Mouse (Mus musculus) liver, embryonic 15.5 days (tissue): Measurements from ENCODE around the gene Nrf1. TPM values are rescaled to one million over a fixed set of nuclear protein-coding genes. Genes with fewer than 3 reads are reported as not detected.

Source experiments
- ATAC-seq: fragments of 200-750 bp; cut with Nextera tagmentation; 2 replicates; pipeline ENCODE4 v1.8.0; 2017; ENCODE audit warnings: moderate number of reproducible peaks, mild to moderate bottlenecking, moderate library complexity; ENCODE audit not compliant: insufficient read depth
- H3K27ac ChIP-seq: fragments of 300-500 bp; sonication (generic); replicated peaks from 2 replicates; pipeline ENCODE4 v1.5.1; 2015; ENCODE audit warnings: mild to moderate bottlenecking, inconsistent platforms
- H3K27me3 ChIP-seq: fragments of 300-500 bp; sonication (generic); 2 replicates; pipeline ENCODE4 v1.6.1; 2015; ENCODE audit warnings: mild to moderate bottlenecking, inconsistent platforms
- H3K36me3 ChIP-seq: fragments of 300-500 bp; sonication (generic); replicated peaks from 2 replicates; pipeline ENCODE4 v1.6.1; 2015; ENCODE audit warnings: moderate library complexity, mild to moderate bottlenecking, inconsistent platforms
- H3K4me1 ChIP-seq: fragments of 300-500 bp; sonication (generic); replicated peaks from 2 replicates; pipeline ENCODE4 v1.6.1; 2015; ENCODE audit warnings: inconsistent platforms
- H3K4me2 ChIP-seq: fragments of 300-500 bp; sonication (generic); 2 replicates; pipeline ENCODE4 v1.6.1; 2015; ENCODE audit warnings: moderate library complexity, mild to moderate bottlenecking, inconsistent platforms
- H3K4me3 ChIP-seq: fragments of 300-500 bp; sonication (generic); replicated peaks from 2 replicates; pipeline ENCODE4 v1.5.1; 2015; ENCODE audit warnings: mild to moderate bottlenecking, inconsistent platforms
- H3K9ac ChIP-seq: fragments of 300-500 bp; sonication (generic); 2 replicates; pipeline ENCODE4 v1.6.1; 2015; ENCODE audit warnings: moderate library complexity, mild to moderate bottlenecking, inconsistent platforms
- H3K9me3 ChIP-seq: fragments of 300-500 bp; sonication (generic); replicated peaks from 2 replicates; pipeline ENCODE4 v1.6.1; 2016; ENCODE audit warnings: inconsistent platforms
- WGBS: fragments of 180-500 bp; shearing (Covaris S2); methylation state at CpG from one replicate; pipeline ENCODE4 v1.1.7; 2015; ENCODE audit warnings: mixed read lengths; ENCODE audit not compliant: insufficient replicate concordance; 5-methylcytosine and 5-hydroxymethylcytosine counted together
- polyA plus RNA-seq: library from polyadenylated mRNA; unstranded; fragments of >200 nt; fragmentation: Nextera tagmentation; extraction: Ambion mirVana; gene quantifications from 2 replicates; pipeline ENCODE4 v1.2.1, GENCODE M21; 2015

Gene Nrf1
- polyA plus RNA-seq, 1 experiment from 2014 or later = 39.0 TPM

DNA sequence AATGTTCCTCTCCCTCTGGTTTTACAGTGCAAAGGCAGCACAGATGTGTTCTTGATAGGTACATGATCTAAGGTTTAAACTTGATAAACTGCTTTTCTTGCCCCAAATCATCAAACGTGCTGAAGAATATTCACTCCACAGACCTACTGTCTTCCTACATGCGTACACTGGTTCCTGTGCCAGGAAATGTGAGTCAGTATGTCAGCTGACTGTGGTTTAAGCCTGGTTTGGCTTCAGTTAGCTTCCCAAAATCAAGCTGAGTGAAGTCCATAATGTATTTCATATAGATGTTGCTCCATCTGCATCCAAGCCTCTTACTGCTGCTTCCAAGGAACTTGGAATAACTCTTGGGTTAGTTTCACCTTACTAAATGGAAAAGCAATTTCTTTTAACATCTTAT is 66.3 kb downstream of the Nrf1 start:
- no peak for ATAC-seq
- Histone ChIP-seq H3K36me3 (peaks cover 88% of the 10 kb centered on the region), H3K4me1 (no peaks in the 10 kb centered on the region), H3K9ac (no peak overlapping the region), H3K4me2 (no peak overlapping the region), H3K4me3 (no peak overlapping the region), H3K27ac (no peak overlapping the region), H3K9me3 (no peaks in the 10 kb centered on the region), H3K27me3 (no peaks in the 10 kb centered on the region)
- 38% methylated on average over 2 of the region's 2 CpGs for WGBS

- Histone ChIP-seq H3K27ac (no peak overlapping the region), H3K4me2 (no peak overlapping the region), H3K4me1 (no peaks in the 10 kb centered on the region), H3K4me3 (no peak overlapping the region), H3K27me3 (no peaks in the 10 kb centered on the region), H3K9ac (no peak overlapping the region), H3K36me3 (peaks cover 89% of the 10 kb centered on the region), H3K9me3 (no peaks in the 10 kb centered on the region)
- no peak for ATAC-seq
- 87% methylated on average over 2 of the region's 2 CpGs for WGBS
These were observed 73.4 kb downstream of the Nrf1 start for GRCm38 (mm10) chr6:30121152-30121551.

DNA sequence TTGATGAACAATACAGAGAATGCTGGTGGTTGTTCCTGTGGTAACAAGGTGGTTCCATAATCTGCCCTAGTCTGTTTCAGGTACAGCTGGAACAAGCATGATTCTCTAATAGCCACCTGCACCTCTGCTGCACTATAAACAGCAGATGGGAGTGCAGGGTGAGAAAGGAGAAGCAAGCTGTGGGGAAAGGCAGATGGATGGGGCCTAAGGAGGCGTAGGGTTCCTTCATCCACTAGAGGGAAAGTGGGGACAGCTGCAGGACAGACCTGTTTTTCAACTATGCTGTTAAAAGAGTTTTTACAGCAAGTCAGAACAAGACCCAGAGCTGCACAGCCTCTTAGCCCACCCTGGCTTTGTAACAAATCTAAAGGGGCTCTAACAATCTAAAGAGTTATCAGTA is 73.8 kb downstream of the Nrf1 start:
- no peaks in the 10 kb centered on the region for H3K4me1 ChIP-seq
- ATAC-seq = no peak
- no peak overlapping the region for H3K9ac ChIP-seq
- H3K4me2 ChIP-seq = no peak overlapping the region
- no peaks in the 10 kb centered on the region for H3K9me3 ChIP-seq
- peaks cover 89% of the 10 kb centered on the region for H3K36me3 ChIP-seq
- 87% methylated on average over 1 of the region's 1 CpGs for WGBS
- H3K27me3 ChIP-seq = no peaks in the 10 kb centered on the region
- H3K4me3 ChIP-seq = no peak overlapping the region
- no peak overlapping the region for H3K27ac ChIP-seq

DNA sequence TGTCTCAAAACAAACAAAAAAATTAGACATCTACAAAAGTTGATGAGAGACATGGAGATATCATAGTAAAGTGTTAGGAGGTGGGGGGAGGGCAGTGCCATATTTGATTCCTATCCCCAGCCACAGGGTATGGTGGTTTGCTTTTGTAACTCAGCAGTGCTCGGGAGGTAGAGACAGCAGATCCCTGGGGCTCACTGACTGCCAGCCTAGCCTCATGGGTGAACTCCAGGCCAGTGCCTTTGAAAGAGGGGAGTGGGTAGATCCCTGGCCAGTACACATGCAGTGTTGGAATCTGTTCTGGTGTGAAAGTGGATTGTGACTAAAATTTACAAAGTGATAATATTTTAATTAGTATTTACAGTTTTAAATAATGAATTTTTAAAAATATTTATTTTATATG is 75.6 kb downstream of the Nrf1 start:
- 88% methylated on average over 1 of the region's 1 CpGs for WGBS
- Histone ChIP-seq H3K9me3 (no peaks in the 10 kb centered on the region), H3K4me1 (no peaks in the 10 kb centered on the region; the same call in 1 of the 2 replicates), H3K4me3 (no peak overlapping the region), H3K27ac (no peak overlapping the region), H3K27me3 (no peaks in the 10 kb centered on the region), H3K36me3 (peaks cover 90% of the 10 kb centered on the region), H3K9ac (no peak overlapping the region), H3K4me2 (no peak overlapping the region)
- no peak for ATAC-seq

- ATAC-seq = peak; percentile 71
- Histone ChIP-seq H3K4me1 (no peaks in the 10 kb centered on the region; the same call in 1 of the 2 replicates), H3K27ac (no peak overlapping the region; the same call in 1 of the 2 replicates), H3K27me3 (no peaks in the 10 kb centered on the region), H3K4me3 (no peak overlapping the region), H3K9me3 (no peaks in the 10 kb centered on the region), H3K36me3 (peaks cover 81% of the 10 kb centered on the region), H3K4me2 (no peak overlapping the region), H3K9ac (no peak overlapping the region)
- WGBS = 73% methylated on average over 7 of the region's 7 CpGs
These were observed 78.3 kb downstream of the Nrf1 start for GRCm38 (mm10) chr6:30126060-30126459.

GRCm38 (mm10) chr6:30126766-30127165 is 79.0 kb downstream of the Nrf1 start:
- no peaks in the 10 kb centered on the region for H3K9me3 ChIP-seq
- ATAC-seq = no peak
- H3K36me3 ChIP-seq = peaks cover 78% of the 10 kb centered on the region
- no peak overlapping the region for H3K4me3 ChIP-seq
- H3K4me2 ChIP-seq = no peak overlapping the region
- no peak overlapping the region for H3K9ac ChIP-seq
- H3K27ac ChIP-seq = no peak overlapping the region
- H3K27me3 ChIP-seq = no peaks in the 10 kb centered on the region
- 84% methylated on average over 9 of the region's 9 CpGs for WGBS
- peaks cover 4% of the 10 kb centered on the region for H3K4me1 ChIP-seq

- WGBS = 18% methylated on average over 3 of the region's 3 CpGs
- ATAC-seq = peak; percentile 42; the same call in 1 of the 2 replicates
- Histone ChIP-seq H3K4me3 (no peak overlapping the region), H3K27ac (no peak overlapping the region), H3K27me3 (no peaks in the 10 kb centered on the region), H3K36me3 (peaks cover 84% of the 10 kb centered on the region), H3K4me2 (no peak overlapping the region), H3K4me1 (peaks cover 27% of the 10 kb centered on the region), H3K9ac (no peak overlapping the region), H3K9me3 (no peaks in the 10 kb centered on the region)
These were observed 84.6 kb downstream of the Nrf1 start for GRCm38 (mm10) chr6:30132399-30132798.

DNA sequence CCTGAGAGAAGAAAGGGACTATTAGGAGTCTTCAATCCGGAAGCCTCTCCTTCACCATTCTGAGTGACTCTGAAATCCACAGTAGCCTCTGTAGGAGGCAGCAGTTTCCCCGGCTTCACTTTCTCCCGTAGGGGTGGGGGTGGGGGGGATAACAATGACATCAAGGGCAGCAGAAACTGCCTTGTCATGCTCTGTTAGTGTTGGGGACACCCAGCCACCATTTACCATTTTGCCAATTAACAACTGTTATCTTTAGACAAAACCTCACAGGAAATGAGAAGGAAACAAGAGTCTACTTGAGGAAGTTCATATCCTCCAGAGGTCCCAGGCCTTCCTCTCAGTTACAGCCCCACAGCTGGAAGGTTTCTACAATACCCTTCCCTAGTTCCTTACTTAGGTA is 87.8 kb downstream of the Nrf1 start:
- no peak overlapping the region for H3K9ac ChIP-seq
- ATAC-seq = 0 out of 2 replicates have a peak, but pooled peaks have one; percentile 12
- H3K4me1 ChIP-seq = peaks cover 30% of the 10 kb centered on the region
- H3K36me3 ChIP-seq = peaks cover 93% of the 10 kb centered on the region
- H3K9me3 ChIP-seq = no peaks in the 10 kb centered on the region
- H3K27me3 ChIP-seq = no peaks in the 10 kb centered on the region
- WGBS = 17% methylated on average over 3 of the region's 3 CpGs
- no peak overlapping the region for H3K27ac ChIP-seq
- no peak overlapping the region for H3K4me3 ChIP-seq
- H3K4me2 ChIP-seq = no peak overlapping the region

DNA sequence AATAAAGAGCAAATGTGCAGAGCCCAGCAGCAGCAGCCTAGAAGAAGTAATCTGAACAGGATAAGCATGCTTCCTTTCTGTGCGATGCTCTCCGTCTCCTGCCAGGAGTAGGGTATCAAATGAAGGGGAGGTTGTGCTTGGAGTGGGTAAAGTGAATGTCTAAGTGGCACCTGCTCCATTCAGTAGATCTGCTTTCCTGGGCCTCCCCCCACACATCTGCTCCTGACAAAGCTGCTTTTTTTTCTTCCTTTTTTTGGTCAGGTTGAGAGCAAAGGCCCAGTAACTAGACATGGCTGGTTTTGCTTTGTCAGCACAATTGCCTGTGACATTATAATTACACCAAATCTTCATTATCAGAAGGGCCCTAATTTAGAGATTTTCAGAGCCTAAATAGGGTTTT is 89.4 kb downstream of the Nrf1 start:
- H3K9me3 ChIP-seq = no peaks in the 10 kb centered on the region
- no peak overlapping the region for H3K4me3 ChIP-seq
- H3K27ac ChIP-seq = no peak overlapping the region
- WGBS = 92% methylated on average over 2 of the region's 2 CpGs
- no peak overlapping the region for H3K4me2 ChIP-seq
- H3K9ac ChIP-seq = no peak overlapping the region
- H3K27me3 ChIP-seq = no peaks in the 10 kb centered on the region
- no peak for ATAC-seq
- peaks cover 96% of the 10 kb centered on the region for H3K36me3 ChIP-seq
- peaks cover 21% of the 10 kb centered on the region for H3K4me1 ChIP-seq

DNA sequence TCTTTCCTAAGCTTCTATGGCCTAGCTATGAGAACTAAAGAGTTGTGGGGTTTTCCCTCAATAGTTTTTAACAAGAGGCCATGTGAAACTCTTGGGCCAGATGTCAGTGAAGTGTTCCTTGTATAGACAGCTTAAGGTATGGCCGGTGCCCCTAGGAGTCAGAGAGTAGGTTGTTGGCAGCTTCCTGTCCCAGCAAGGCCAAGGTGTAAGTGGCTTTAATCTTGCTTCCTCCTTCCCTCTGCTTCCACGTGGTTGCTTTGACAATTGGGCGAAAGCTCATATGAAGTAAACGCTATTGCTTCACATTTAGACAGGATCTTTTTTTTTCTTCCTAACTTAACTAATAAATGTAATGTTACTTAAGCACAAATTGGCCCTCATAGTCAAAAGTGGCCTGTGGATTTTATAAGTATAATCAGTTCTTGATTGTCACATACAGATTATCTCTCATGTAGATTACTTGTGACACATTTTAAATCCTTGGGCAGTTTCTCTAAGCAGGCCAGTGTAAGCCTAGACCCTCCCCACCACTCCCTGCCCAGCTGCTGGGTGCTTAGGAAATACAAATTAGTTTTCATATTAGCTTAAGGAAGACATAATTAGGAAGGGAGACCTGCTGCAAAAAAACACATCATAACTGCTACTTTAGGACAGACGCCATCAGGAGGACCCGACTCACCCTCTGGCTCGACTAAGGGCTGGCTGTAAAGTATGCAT is 91.7 kb downstream of the Nrf1 start:
- Histone ChIP-seq H3K27ac (peak overlapping the region; percentile 24; the same call in 1 of the 2 replicates), H3K9ac (no peak overlapping the region), H3K4me1 (peaks cover 23% of the 10 kb centered on the region), H3K4me3 (no peak overlapping the region), H3K9me3 (no peaks in the 10 kb centered on the region), H3K27me3 (no peaks in the 10 kb centered on the region), H3K36me3 (peaks cover 96% of the 10 kb centered on the region), H3K4me2 (no peak overlapping the region)
- WGBS = 68% methylated on average over 7 of the region's 7 CpGs
- ATAC-seq = no peak

GRCm38 (mm10) chr6:30143263-30143662 is 95.5 kb downstream of the Nrf1 start:
- ATAC-seq = no peak
- H3K27ac ChIP-seq = peak overlapping the region; percentile 20; the same call in 1 of the 2 replicates
- H3K4me2 ChIP-seq = no peak overlapping the region
- H3K4me3 ChIP-seq = no peak overlapping the region
- peaks cover 82% of the 10 kb centered on the region for H3K36me3 ChIP-seq
- 85% methylated on average over 4 of the region's 4 CpGs for WGBS
- H3K9me3 ChIP-seq = no peaks in the 10 kb centered on the region
- H3K27me3 ChIP-seq = no peaks in the 10 kb centered on the region
- H3K4me1 ChIP-seq = peaks cover 38% of the 10 kb centered on the region
- no peak overlapping the region for H3K9ac ChIP-seq

GRCm38 (mm10) chr6:30147058-30147457 is 99.3 kb downstream of the Nrf1 start:
- WGBS = 17% methylated on average over 7 of the region's 7 CpGs
- H3K4me2 ChIP-seq = peak overlapping the region; percentile 64
- peaks cover 72% of the 10 kb centered on the region for H3K36me3 ChIP-seq
- no peaks in the 10 kb centered on the region for H3K9me3 ChIP-seq
- ATAC-seq = peak; percentile 97
- peak overlapping the region; percentile 41 for H3K9ac ChIP-seq
- peak overlapping the region; percentile 92 for H3K27ac ChIP-seq
- H3K27me3 ChIP-seq = no peaks in the 10 kb centered on the region
- H3K4me1 ChIP-seq = peaks cover 46% of the 10 kb centered on the region
- peak overlapping the region; percentile 24 for H3K4me3 ChIP-seq
